Mouse (Mus musculus) lung, postnatal 10 days (tissue): ENCODE data around the gene Arfgap3.
A peak's percentile ranks its signal among the peaks of the same experiment; 100 is the strongest.
"Not testable (repeated sequence)": the region's sequence is repeated elsewhere in the genome, so short reads cannot be mapped to it uniquely, and the experiment has no call there.

Experiments
- DNase-seq: peaks from one replicate; pipeline ENCODE4 v3.0.0; 2021

Gene Arfgap3

DNA sequence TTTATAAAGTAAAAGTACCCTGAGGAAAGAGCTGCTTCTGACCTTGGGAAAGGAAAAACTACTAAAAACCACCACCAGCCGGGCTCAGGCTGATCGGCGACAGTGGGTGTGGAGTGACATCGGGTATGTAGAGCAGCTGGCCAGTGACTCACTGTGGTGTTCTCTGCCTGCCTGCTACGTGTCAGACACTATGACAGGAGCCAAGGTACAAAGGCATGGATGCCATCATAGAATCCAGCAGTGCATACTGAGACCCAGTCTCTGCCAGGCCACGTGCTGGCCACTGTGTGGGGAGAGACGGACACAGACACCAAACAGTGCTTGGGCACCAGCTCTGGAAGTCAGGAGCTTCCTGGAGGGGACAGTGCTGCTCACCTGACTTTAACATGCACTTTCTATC lies 5.1 kb downstream of the Arfgap3 start:
- peak; percentile 41 for DNase-seq

DNA sequence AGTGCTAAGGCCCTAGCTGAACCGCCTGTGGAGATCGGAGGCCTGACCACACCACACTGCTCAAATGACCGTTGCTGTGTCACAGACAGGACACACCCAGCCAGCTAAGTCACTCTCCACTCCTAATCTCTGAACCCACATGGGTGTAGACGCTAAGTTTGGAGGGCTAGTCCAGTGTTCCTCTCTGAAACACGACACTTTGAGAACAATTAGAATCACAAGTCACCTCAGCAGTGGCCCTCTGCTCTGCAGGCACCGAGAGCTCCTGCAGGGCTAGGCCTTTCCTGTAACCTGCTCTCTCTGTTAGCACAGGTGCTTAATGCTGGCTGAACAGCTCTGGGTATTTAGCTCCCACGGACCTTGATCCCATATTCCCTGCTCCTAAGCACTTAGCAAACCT lies 5.9 kb downstream of the Arfgap3 start:
- no peak for DNase-seq

DNA sequence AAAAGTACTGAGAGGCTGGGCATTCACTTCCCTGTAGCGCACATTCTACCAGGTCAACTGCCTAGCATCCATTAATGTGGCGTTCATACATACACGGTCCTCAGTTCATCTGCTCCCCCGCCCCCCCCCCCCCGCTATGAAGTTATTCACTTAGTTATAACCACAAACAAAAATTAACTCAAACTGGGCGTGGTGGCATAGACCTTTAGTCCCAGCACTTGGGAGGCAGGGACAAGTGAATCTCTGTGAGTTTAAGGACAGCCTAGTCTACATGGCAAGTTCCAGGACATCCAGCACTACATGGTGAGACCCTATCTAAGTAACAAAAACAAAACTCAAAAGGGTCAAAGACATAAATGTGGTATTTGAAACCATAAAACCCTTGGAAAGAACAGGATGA lies 11.1 kb downstream of the Arfgap3 start:
- DNase-seq = no peak

DNA sequence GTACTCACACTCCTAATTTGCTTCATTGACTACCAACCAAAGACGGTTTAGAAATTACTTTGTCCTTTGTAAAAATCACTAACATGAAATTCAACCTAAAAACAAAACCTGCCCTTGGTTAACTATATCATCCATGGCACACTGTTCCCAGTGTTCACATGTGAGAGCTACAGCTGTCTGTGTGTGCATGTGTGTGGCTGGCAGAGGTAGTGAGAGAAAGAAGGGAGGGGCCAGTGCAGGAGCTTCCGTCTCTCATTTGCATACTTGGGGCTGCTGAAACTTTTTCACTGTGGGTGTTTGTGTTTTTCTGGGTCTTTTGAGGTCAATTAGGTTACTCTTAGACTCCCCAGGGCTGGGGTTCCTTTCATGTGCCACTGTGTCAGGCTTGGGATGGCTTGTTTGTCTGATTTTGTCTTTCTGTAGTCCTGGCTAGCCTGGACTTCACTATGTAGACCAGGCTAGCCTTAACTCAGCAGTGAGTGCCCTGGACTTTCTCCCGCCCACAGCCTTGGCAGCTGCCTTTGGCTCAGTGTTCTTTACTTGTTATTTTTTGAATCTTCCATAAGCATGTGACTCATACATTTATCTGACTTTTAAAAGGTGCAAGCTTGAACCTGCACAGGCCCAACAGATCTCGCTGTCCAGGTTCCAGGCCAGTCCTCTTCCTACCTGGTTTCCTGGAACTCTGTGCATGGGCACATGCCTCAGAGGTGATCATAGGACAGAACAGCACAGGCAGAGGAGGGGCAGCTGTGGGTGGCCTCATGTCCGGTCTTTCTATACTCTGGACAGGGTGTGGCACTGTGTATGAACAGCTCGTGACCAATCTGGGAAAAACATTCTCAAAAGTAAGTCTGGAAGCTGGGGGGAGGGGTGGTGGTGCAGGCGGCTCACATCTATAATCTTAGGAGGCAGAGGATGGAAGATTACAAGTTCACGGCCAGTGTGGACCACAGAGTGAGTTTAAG lies 11.9 kb downstream of the Arfgap3 start:
- DNase-seq = peak; percentile 61

DNA sequence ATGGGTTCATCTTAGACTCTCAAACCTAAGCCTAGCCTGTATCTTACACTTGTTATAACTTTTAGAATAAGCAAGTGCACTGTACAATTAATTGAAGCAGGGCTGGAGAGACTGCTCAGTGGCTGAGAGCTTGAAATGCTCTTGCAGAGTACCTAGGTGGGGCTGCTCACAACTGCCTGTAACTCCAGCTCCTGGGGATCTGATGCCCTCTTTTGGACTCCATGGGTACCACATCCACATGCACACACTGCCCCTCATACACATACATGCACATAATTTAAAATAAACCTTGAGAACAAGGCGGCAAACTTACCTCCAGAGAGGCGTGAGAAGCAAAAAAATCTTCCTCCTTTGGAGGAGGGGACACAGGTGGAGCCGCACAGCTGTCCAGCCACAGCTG lies 17.7 kb downstream of the Arfgap3 start:
- peak; percentile 31 for DNase-seq

DNA sequence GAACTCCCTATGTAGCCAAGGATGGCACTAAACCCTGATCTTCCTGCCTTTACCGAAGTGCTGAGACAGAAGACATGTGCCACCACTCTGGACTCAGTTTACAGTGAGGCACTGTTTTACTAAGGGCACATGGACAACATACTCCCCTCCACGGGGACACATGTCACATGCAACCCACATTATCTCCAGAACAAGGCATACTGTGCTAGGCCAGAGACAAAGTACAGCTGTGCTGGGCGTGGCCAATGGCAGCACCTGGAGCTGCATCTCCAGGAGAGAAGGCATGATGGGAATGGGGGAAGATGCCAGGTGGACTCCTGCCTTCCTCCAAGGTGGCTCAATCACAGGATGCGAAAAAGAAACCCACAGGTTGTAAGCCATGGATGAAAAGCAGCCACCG lies 21.1 kb downstream of the Arfgap3 start:
- no peak for DNase-seq

DNA sequence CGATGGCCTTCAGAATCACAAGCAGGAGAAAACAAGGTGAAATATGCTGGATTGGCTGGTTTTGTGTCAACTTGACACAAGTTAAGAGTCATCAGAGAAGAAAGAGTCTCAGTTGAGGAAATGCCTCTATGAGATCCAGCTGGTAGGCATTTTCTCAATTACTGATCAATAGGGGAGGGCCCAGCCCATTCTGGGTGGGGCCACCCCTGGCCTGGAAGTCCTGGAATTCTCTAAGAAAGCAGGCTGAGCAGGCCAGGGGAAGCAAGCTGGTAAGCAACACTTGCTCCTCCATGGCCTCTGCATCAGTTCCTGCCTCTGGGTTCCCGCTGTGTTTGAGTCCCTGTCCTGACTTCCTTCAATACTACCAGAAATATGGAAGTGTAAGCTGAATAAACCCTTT lies 27.0 kb downstream of the Arfgap3 start:
- no peak for DNase-seq

DNA sequence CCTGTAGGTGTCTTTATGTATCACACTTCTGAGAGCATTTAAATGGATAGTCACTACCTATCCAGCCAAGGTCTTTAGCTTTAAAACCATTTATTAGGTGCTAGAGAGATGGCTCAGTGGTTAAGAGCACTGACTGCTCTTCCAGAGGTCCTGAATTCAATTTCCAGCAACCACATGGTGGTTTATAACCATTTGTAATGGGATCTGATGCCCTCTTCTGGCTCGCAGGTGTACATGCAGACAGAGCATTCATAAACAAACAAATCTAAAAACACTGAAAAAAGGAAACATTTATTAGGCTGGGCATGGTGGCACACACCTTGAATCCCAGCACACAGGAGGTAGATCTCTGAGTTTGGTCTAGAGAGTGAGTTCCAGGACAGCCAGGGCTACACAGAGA lies 35.1 kb downstream of the Arfgap3 start:
- DNase-seq = no peak

DNA sequence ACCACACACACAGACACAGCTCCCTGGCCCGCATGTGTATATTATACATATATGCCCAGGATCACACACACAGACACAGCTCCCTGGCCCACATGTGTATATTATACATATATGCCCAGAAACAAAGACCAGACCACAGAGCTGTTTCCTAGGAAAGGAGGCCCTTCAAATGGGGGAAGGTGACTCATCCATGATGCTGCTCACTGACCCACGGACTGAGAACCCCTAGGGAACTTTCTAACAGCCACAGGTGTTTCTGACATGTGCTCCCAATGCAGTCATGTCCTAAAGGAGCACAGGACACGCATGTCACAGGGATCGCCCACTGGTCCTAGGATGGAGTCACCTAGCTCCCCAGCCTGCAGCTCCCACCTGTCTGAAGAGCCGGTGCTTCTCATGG lies 40.2 kb downstream of the Arfgap3 start:
- DNase-seq = no peak

DNA sequence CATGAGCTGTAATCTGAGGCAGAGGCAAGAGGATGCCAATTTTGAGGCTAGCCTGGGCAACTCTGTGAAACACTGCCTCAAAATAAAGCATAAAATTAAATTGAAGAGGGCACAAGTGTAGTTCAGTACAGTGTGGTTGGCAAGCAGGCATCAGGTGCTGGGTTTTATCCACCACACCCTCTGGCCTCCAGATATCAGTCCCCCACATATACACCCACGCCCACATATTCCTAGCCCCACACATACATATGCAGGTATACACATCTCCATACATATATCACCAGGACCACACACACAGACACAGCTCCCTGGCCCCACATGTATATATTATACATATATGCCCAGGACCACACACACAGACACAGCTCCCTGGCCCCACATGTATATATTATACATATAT lies 41.3 kb downstream of the Arfgap3 start:
- not testable (repeated sequence) for DNase-seq

DNA sequence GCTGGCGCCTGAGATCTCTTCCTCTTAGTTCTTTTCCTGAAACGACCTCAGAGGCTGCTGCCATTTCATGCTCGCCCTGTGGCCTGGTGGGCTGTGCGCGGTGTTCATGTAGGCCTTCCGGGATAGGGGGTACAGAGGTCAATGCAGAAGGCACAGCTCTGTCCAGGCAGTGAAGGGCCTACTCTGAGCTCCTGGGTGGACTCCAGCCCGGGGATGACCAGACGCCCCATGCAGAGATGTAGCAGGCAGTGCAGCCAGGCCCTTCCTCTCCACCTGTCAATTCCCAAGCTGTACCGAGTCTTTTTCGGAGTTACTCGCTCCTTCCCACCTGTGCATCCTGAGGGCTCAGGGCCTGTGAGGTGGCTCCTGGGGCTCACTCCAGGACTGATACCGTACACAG lies 43.9 kb downstream of the Arfgap3 start:
- DNase-seq = no peak

DNA sequence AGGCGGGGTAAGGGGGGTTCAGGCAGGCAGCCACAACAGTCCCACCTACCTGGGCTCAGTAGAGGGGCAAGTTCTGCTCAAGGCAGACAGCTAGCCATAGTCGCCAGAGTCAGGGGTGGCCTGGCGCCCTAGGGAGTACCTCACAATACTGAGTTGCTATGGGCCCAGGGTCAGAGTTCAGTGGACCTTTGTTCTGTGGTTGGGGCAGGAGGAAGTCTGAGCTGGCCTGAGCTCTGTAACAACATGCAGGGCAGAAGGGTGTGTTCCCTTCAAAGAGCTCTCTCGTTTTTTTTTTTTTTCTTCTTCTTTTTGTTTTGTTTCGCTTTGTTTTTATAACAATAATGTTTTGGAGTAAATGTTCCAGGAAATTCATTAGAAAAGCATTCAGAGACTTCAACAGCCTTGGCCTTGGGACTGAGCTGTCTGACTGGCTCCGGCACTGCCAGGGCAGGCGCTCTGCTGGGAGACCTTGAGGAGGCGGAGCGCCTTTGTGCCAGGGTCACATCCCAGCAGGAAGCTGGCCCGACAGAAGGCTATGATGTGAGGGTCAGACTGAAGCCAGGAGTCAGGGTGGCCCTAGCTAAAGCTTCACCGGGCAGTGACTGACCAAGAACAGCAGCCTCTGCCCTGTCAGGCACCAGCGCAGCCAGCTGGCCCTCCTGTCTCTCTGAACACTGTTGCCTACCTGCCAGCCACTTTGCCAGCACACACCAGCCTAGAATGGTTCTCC lies 44.7 kb downstream of the Arfgap3 start:
- peak; percentile 76 for DNase-seq

DNA sequence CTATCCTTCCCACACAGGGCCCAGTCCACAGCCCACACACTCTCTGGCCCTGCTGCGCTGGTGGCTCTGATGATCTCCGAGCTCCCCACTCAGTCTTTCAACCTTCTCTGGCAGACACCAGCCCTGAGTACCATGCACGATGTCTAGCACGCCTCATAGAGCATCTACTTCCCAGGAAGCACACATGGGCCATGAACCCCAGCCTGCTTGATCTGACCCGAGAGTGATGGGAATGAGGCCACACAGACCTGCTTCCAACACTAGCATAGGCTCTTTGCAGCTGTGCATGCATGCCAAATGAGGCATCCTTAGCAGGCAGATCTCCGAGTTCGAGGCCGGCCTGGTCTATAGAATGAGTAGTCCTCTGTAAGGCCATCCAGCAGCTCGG lies 45.2 kb downstream of the Arfgap3 start:
- no peak for DNase-seq

DNA sequence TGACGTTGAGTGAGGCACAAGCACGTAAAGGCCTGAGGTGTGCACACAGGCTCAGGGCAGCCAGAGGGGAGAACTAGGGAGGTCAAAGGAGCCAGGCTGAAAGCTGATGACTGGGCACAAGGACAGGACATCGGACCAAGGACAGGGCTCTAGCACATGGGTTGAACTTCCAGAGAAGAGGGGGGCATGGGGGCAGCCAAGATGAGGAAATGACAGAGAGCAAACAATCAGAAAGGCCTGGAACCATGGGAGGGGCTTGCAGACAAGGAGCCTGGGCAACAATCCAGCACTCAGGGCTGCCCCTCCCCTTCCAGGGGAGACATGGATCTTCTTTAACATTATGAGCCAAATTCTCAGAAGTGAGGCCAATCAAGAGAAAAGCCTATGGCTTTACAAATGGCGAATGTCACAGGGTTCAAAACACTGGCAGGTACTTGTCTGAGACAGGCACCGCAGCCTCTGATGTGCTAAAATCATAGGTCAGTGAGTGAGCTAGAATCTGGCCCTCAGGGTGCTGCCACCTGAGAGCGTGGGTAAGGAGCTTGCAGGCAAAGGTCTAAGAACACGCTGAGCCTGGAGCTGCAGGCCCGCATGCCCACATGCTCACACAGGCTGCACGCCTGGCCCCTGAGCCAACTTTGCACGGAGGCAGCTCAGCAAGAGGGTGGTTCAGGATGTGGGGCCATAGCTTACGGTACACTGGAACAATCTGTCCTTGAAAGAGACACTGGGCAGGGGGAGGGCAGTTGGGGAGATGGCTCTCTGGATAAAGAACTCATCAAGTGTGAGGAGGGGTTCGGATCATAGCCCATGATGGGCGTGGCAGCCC lies 46.2 kb downstream of the Arfgap3 start:
- peak; percentile 89 for DNase-seq

DNA sequence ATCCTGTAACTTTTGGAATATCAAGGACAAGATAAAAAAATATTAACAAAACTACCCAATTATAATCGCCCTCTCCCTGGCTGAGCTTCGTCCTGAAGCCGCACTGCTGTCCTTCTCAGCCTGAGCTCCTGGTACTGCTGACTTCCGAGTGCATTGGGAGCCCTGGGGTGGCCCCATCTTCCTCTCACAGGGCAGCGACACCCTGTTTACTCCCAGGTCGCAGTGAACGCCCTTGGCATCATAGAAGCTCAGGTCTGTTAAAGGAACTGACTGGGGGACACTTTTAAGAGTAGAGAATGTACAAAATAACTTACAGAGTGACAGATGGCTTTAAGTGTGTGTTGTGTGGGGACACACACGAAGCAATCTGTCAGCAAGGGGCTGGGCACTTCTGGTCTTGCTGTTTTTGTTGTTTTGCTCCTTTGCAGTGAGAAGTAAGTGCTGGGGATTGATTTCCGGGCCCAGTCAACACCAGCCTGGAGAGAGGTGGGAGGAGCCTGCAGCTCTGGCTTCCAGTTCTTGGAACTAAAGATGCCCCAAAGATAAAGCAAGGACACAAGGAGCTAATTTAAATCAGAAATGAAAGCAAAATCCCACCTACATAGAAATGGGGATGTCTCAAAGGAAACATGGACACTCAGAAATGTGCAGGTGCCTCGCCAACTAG lies 50.0 kb downstream of the Arfgap3 start:
- DNase-seq = peak; percentile 57

DNA sequence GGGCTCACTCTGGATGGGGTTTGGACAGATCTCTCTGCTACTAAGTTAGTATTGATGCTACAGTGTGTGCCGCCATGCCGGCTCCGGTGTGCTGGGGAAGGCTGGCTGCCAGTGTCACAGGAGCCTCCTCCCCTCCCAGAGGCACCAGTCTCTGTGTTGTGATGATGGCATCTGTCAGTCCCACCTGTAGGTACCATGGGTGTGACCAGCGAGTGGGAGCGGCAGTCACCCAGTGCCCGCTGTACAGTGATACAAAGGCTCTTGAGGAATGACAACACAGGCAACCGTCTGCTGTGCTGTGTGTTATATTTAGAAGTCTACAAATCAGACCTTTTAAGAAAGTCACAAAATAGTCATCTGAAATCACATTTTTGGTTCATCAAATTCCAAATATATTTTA lies 50.6 kb downstream of the Arfgap3 start:
- DNase-seq = no peak

DNA sequence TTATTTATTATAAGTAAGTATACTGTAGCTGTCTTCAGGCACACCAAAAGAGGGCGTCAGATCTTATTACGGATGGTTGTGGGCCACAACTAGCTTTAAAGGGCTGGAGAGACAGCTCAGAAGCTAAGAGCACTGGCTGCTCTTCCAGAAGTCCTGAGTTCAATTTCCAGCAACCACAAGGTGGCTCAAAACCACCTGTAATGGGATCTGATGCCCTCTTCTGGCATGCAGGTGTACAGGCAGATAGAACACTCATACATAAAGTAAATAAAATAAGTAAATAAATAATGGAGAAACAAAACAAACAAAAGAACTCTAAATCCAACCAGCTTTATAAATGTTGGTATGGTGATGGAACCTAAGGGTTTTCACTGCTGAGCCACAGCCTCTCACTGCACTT lies 51.2 kb downstream of the Arfgap3 start:
- DNase-seq = no peak

DNA sequence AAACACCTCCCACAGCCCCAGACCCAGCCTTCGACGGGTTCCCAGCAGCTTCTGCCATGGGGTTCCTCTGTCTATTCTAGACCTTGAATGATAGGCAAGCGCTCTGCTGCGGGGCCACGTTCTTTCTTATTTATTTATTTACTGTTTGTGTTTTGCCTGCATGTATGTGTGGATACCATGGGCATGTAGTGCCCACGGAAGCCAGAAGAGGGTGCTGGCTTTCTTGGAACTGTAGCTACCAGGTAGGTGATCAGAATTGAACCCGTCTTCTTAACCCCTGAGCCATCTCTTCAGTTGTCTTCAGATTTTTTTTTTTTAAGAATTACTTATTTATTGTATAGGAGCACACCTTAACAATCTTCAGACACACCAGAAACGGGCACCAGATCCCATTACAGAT lies 51.7 kb downstream of the Arfgap3 start:
- no peak for DNase-seq

DNA sequence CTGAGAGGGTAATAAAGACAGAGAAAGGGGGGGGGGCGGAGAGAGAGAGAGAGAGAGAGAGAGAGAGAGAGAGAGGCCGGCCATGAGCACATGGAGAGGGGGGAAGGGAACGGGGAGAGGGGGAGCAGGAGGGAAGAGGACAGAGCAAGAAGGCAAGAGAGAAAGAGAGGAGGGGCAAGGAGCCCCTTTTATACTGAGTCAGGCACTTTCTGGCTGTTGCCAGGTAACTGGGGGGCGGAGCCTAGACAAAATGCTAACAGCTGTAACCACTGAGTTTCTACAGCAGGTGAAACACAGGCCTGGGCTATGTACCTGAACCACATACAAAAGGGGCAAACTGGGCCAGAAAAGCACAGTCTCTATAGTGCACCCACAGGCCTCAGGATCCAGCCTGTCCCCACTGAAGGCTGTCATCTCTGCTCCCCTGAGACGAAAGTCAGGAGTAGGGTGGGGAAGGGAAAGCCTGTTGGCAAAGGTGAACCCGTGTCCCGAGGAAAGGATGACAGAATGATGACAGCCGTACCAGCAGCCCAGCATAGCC lies 53.2 kb downstream of the Arfgap3 start:
- no peak for DNase-seq

DNA sequence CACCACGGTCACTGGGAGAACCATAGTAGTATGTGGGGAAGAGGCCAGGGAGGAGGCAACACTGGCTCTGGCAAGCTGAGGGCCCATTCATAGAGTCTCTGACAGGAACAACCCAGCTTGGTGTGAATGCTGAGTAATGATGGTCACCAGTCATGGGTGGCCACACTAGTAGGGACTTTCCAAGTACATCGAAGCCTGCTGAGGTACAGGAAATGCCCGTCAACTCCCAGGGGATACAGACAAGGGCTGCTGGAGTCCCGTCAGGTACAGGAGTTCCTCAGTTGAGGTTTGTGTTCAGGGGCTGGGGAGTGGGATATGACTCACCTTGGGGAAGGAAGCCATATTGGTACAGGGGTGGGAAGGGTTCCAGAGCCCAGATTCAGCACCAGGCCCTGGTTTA lies 54.0 kb downstream of the Arfgap3 start:
- DNase-seq = no peak

DNA sequence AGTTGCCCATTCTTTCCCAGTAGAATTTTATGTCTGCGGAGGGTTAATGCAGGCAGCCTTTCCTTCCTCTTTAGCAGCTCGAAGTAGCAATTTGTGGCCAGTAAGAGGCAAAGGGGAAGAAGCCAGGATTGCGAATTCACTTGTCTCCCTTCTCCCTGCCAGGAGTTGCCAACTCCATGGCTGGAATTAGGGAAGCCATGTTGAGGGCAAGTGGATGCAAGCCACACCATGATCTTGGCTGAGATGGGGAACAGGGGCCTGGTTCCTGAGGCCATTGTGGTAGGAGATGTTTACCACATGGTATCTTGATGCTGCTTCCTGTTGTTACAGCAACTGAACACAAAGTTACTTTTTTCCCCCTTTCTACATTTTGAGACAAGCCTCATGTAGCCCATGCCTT lies 55.1 kb downstream of the Arfgap3 start:
- DNase-seq = no peak
